Mouse (Mus musculus): ENCODE measurements around the gene Sacs. TPM values are rescaled to one million over a fixed set of nuclear protein-coding genes. Genes with fewer than 3 reads are reported as not detected.
A peak's percentile ranks its signal among the peaks of the same experiment; 100 is the strongest.
"Not testable (repeated sequence)": the region's sequence is repeated elsewhere in the genome, so short reads cannot be mapped to it uniquely, and the experiment has no call there.

The Sacs gene
- total RNA-seq, 2 experiments from 2014 or later, result 12.6 to 12.9 TPM

GRCm38 (mm10) chr14:61157426-61157825 is 19.2 kb downstream of the Sacs start:
- not testable (repeated sequence) for DNase-seq (ENCODE audit: low spot score in 2 of 2)

- no peak for DNase-seq (ENCODE audit: low spot score in 2 of 2)
Observed at GRCm38 (mm10) chr14:61160920-61161319, 22.7 kb downstream of the Sacs start.

GRCm38 (mm10) chr14:61161367-61162334 is 23.4 kb downstream of the Sacs start:
- no peak for DNase-seq (ENCODE audit: low spot score in 2 of 2)

GRCm38 (mm10) chr14:61164461-61164860 is 26.2 kb downstream of the Sacs start:
- DNase-seq (ENCODE audit: low spot score in 2 of 2), result no peak

GRCm38 (mm10) chr14:61165929-61166328 is 27.7 kb downstream of the Sacs start:
- no peak for DNase-seq (ENCODE audit: low spot score in 2 of 2)

GRCm38 (mm10) chr14:61171261-61171970 is 33.2 kb downstream of the Sacs start:
- no peak for DNase-seq (ENCODE audit: low spot score in 2 of 2)

- DNase-seq (ENCODE audit: low spot score in 2 of 2), result peak; percentile 85 to 97
Observed at GRCm38 (mm10) chr14:61172548-61173158, 34.4 kb downstream of the Sacs start.

GRCm38 (mm10) chr14:61173229-61173628 is 35.0 kb downstream of the Sacs start:
- DNase-seq (ENCODE audit: low spot score in 2 of 2), result peak in 1 of 2 experiments; percentile 45

- DNase-seq (ENCODE audit: low spot score in 2 of 2), result no peak
Observed at GRCm38 (mm10) chr14:61191904-61192303, 53.6 kb downstream of the Sacs start.

GRCm38 (mm10) chr14:61192326-61192725 is 54.1 kb downstream of the Sacs start:
- DNase-seq (ENCODE audit: low spot score in 2 of 2), result no peak

GRCm38 (mm10) chr14:61194416-61194815 is 56.2 kb downstream of the Sacs start:
- DNase-seq (ENCODE audit: low spot score in 2 of 2), result no peak

GRCm38 (mm10) chr14:61210111-61210510 is 71.9 kb downstream of the Sacs start:
- DNase-seq (ENCODE audit: low spot score in 2 of 2), result no peak

- DNase-seq (ENCODE audit: low spot score in 2 of 2), result no peak
Observed at GRCm38 (mm10) chr14:61211754-61212153, 73.5 kb downstream of the Sacs start.

GRCm38 (mm10) chr14:61221166-61221565 is 82.9 kb downstream of the Sacs start:
- no peak for DNase-seq (ENCODE audit: low spot score in 2 of 2)

- DNase-seq (ENCODE audit: low spot score in 2 of 2), result no peak
Observed at GRCm38 (mm10) chr14:61222506-61222905, 84.2 kb downstream of the Sacs start.

GRCm38 (mm10) chr14:61223740-61224139 is 85.5 kb downstream of the Sacs start:
- no peak for DNase-seq (ENCODE audit: low spot score in 2 of 2)

- no peak for DNase-seq (ENCODE audit: low spot score in 2 of 2)
Observed at GRCm38 (mm10) chr14:61224387-61225077, 86.3 kb downstream of the Sacs start.

- no peak for DNase-seq (ENCODE audit: low spot score in 2 of 2)
Observed at GRCm38 (mm10) chr14:61226151-61226550, 87.9 kb downstream of the Sacs start.

GRCm38 (mm10) chr14:61229763-61230162 is 91.5 kb downstream of the Sacs start:
- no peak for DNase-seq (ENCODE audit: low spot score in 2 of 2)

- no peak for DNase-seq (ENCODE audit: low spot score in 2 of 2)
Observed at GRCm38 (mm10) chr14:61230179-61230578, 91.9 kb downstream of the Sacs start.

- DNase-seq (ENCODE audit: low spot score in 2 of 2), result no peak
Observed at GRCm38 (mm10) chr14:61232016-61232568, 93.8 kb downstream of the Sacs start.
